Mouse (Mus musculus) v-Abl transformed pro-B cells (cell line): ENCODE measurements around the gene Nckipsd.

Experiments used
- in situ Hi-C, 2 experiments: fragments of 400-800 bp; cut with MboI; formaldehyde crosslinking; loops; one replicate each; pipeline ENCODE4 v1.15.1; 2025; ENCODE audit not compliant: unreplicated experiment in 2 of 2

Gene Nckipsd

DNA sequence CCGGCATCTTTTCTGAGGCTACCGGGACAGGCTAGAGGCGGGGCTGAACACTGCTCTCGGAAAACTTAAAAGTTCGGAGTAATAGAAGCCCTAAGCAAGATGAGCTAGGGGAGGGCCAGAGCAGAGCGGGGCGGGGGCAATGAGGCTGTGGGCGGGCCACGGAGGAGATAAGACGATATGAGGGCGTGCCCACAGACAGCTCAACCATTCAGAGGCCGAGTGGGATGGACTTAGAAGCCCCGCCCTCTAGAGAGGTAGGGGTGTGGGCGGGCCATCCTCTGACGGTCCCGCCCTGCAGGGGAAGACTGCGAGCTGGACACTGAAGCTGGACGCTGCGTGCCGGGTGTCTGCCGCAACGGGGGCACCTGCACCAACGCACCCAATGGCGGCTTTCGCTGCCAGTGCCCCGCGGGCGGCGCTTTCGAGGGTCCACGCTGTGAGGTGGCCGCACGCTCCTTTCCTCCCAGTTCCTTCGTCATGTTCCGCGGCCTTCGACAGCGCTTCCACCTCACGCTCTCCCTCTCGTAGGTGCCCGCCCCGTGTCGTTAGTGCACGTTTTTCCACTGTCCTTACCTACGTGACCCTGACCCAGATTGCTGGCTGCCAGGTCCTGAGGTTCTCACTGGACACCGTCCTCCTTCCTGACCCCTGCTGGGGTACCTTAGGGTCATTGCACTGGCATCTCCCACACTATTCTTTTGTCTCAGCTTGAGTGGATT, 24.4 kb downstream of the Nckipsd start:
- in situ Hi-C loops, result no loop called here

DNA sequence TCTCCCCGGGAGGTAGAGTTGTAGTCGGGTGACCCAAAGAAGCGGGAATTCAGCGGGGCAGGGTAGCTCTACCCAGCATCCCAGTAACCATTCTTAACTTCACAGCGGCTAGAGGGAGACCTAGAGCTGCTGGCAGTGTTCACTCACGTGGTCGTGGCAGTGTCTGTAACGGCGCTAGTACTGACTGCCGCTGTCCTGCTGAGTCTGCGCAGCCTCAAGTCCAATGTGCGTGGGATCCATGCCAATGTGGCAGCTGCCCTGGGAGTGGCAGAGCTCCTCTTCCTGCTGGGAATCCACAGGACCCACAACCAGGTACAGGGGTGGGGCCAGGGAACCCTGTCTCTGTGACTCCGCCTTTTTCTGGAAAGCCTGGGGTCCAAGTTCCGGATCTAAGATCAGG, 34.8 kb downstream of the Nckipsd start:
- in situ Hi-C loops, result no loop called here

DNA sequence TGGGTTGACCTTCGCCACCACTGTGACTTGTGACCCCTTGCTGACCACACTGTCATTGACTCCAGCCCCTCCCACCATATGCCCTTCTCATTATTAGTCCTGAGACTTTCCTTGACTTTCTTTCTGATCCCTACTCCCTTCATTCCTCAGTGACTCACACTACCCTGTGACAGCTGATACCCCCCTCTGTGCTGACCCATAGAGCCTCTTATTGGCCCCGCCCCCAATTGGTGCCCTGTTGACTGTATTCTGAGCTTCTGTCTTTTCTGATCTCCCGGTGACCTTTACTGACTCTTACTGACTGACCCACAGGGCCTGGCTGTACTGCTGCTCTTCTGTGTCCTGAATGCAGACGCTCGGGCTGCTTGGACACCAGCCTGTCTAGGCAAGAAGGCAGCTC, 37.2 kb downstream of the Nckipsd start:
- in situ Hi-C loops, result no loop called here

DNA sequence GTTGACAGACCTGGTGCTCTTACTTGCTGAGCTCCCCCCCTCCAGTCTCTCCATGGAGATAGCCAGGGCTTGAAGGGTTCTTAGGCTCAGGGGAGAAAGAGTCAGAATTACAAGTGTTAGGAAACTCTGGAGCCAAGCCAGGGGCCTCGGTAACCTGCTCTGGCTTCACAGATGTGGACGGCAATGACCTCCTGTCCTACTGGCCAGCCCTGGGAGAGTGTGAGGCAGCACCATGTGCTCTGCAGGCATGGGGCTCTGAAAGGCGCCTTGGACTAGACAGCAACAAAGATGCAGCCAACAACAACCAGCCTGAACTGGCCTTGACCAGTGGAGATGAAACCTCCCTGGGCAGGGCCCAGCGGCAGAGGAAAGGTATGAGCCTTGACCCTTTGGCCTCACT, 39.2 kb downstream of the Nckipsd start:
- in situ Hi-C loops, result no loop called here

DNA sequence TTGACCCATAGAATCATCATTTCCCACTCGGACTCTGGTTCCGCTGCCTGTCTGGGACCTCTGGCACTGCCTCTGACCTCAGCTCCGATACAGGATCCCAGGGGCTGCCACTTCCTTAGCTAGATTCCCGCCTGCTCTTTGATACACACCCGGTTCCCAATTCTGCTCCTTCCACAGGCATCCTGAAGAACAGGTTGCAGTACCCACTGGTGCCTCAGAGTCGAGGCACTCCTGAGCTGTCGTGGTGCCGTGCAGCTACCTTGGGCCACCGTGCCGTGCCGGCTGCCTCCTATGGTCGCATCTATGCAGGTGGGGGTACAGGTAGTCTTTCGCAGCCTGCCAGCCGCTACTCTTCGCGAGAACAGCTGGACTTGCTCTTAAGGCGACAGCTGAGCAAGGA, 40.3 kb downstream of the Nckipsd start:
- in situ Hi-C loops, result no loop called here

DNA sequence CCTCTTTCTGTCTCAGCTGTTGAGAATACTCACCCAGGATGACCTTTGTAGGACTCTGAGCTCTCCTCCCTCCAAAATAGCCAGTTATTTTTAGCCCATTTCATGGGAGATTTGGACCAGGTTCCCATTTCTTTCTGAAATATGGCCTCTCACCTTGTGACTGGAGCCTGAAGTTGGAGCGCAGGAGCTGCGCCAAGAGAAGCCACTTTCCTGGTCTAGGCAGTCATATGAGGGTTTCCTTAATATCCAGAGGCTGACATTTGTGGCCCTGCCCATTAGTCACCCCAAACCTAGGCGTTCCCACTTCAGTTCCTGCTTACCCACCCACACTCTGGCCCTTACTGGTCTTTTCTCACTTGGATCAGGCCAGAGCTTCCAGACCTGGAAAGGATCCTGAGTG, 44.8 kb downstream of the Nckipsd start, which contains the start of gene Slc26a6:
TSS of gene Slc26a6 (plus strand) at position 308 of the 400 bp plus-strand sequence.
- in situ Hi-C loops, result no loop called here

DNA sequence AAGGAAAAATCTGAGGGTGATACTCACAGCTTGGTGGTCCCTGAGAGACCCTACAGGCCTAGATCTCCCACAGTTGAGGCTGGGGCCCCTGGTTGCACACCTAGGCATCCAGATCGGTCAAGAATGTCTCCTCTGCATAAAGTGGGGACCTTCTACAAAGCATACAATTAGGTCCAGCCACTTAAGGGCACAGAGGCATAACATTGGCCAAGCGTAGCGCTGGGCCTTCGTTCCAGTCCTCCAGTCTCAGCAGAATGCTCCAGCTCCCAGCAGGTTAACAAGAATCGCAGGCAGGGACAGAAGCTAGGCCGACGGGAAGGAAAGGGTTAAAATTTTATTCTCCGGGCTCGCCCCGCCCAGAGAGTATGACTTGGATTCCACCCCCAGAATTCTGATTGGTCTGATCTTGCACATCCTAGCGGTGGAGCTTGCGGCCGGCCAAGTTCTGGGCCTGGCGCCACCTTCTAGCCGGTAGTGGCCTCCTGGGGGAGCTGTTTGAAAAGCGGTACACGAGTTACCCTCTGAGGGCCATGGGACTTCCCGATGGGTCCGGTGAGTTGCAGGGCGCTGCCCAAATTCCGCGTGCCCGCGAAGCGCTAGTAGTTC, 45.6 kb downstream of the Nckipsd start:
- in situ Hi-C loops, result no loop called here

DNA sequence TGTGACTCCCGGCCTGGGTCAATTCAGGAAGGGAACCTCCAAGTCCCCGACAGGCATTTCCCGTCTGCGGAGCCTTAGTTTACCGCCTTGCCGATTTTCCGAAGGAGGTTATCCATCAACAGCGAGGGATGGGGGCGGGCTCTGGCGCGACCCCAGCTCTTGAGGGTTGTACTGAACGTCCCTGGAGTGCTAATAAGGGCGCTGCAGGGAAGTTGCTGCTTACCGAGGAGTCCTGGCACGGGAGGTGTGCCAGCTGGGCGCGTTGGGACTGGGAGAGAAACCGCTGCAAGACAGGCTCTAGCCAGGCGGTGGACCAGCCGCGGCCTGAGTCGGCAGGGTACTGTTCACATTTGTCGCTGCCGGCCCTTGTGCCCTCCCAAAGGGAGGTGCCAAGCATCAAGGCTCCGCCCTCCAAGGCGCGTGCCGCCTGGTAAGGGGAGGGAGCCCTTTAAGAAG, 46.1 kb downstream of the Nckipsd start:
- in situ Hi-C loops, result no loop called here

DNA sequence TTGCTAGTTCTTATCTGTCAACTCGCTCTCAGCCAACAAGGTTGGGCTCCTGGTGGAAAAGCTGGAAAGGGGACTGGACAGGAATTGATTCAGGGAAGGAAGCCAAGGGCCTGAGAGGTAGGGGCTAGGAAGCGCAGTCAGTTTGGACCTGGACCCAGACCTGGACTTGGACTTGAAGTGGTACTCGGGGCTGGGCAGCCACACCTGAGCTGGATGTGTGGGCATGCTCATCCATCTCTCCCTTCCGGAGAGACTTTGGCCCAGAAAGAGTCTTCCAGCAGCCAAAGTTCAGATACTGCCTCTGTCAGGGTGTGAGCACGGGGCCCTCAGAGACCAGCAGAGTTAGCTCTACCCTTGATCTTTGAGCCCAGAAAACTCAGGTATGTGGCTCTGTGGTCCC, 47.2 kb downstream of the Nckipsd start:
- in situ Hi-C loops, result no loop called here

DNA sequence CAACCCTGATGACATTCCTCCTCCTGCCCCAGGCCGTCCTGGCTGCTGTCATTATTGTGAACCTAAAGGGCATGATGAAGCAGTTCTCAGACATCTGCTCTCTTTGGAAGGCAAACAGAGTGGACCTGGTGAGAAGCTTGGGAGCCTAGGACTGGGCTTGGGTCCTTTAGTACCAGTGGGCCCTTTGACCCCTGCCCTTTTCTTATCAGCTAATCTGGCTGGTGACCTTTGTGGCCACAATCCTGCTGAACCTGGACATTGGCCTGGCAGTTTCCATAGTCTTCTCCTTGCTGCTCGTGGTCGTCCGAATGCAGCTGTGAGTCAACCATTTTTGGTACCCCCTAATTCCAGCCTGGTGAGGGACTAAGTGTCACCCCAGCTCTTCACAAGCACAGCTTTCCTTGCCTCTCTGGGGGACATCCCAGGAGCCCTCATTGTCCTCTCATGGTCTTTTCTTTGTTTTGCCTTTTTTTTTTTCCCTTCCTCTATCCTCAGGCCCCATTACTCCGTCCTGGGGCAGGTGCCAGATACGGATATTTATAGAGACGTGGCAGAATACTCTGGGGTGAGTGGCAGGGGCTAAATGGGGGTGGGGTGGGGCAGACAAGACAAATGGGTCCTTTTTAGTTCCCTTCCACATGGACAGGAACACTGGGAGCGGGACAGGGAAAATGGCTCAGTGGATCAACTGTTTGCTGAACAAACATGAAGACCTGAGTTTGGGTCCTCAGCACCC, 50.8 kb downstream of the Nckipsd start:
- in situ Hi-C loops, result no loop called here
